Mouse (Mus musculus) layer of hippocampus, adult 2 months (tissue): ENCODE results near the gene M6pr. TPM values are rescaled to one million over a fixed set of nuclear protein-coding genes. Genes with fewer than 3 reads are reported as not detected.
"Not testable (repeated sequence)": the region's sequence is repeated elsewhere in the genome, so short reads cannot be mapped to it uniquely, and the experiment has no call there.

ENCODE experiments used
- DNase-seq, 2 experiments: peaks; one replicate each; pipeline ENCODE4 v3.0.0; 2022; ENCODE audit warnings: low spot score in 2 of 2
- H3K27ac ChIP-seq: fragments of 200-600 bp; 2 replicates; pipeline ENCODE4 v1.8.1; 2022
- H3K4me3 ChIP-seq: fragments of 200-600 bp; 2 replicates; pipeline ENCODE4 v1.8.1; 2022; ENCODE audit warnings: mild to moderate bottlenecking
- CTCF ChIP-seq: fragments of 200-600 bp; conservative IDR thresholded peaks from 2 replicates; pipeline ENCODE4 v1.8.1; 2022; ENCODE audit warnings: antibody characterized with exemption, mild to moderate bottlenecking, moderate library complexity
- total RNA-seq, 2 experiments: library from RNA; stranded (reverse); gene quantifications; 2 replicates each; pipeline ENCODE4 v1.2.3; 2021

The M6pr gene
- total RNA-seq, 2 experiments from 2014 or later = 75.9 to 78.9 TPM

DNA sequence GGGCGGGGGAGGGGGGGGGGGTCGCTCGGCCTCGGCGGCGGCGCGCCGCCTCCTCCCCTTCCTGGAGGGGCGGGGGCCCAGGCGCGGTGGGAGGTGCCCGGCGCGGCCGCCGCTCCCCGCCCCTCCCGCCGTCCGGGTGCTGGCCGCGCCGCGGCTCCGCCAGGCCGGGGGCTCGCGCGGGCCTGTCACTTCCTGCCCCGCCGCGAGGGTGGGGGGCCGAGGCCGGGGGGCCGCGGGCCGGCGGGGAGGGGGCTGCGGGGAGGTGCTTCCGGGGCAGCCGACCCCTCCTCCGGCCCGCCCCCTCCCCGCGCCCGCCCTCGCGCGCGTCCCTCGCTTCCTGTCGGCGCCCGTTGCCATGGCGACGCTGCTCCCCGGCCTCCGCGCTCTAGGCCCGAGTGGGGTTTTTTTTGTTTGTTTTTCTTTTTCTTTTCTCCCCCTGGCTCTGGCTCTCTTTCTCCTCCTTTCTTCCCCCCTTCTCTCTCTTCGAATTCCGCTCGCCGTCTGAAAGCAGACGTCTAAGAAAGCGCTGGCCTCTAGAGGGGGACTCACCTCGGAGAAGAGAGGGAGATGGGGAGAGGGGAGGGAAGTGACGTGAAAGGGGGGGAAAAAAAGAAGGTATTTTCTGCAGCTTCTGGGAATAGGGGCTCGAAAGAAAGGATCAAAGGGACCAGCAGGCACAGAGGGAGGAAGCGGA is 31.3 kb downstream of the M6pr start:
- Histone ChIP-seq H3K27ac (peak overlapping the region; percentile 91), H3K4me3 (peak overlapping the region; percentile 74)
- DNase-seq = peak; percentile 61 to 77
- peak; percentile 32; the same call in 1 of the 2 replicates for TF ChIP-seq CTCF

DNA sequence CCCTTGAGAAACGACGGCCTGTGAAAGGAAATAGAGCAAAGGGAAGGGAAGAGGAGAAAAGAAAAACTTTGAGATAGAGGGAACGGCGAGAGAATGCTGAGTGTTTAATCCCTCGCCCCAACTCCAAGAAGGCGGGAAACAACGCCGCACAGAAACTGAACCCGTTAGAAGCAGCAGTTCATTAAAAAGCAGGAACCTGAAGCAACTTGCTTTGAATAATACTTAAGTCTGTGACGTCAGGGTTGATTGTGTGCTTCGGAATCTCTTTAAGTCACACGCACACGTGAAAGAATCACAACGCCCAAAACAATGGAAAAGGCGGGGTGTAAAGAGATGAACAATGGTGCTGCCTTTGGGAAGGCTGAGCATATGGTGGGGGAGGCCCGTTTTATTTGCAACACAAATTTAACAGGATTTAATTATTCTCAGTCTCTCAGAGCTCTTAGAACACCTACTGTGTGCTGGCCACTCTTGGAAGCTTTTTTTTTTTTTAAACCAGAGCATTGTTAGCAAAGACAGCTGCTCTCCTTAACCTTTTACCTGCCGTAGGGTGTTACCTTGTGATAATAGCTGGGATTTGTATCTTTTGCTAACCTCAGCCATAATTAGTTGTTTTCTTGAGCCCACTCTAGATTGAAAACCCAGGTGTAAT is 32.0 kb downstream of the M6pr start, which contains the start of gene Phc1:
TSS of gene Phc1 (minus strand) at position 213 of the 652 bp plus-strand sequence.
- TF ChIP-seq CTCF = no peak
- no peak for DNase-seq
- H3K4me3 ChIP-seq = peak within 1 kb of the TSS; percentile 74
- H3K27ac ChIP-seq = peak within 1 kb of the TSS; percentile 91

DNA sequence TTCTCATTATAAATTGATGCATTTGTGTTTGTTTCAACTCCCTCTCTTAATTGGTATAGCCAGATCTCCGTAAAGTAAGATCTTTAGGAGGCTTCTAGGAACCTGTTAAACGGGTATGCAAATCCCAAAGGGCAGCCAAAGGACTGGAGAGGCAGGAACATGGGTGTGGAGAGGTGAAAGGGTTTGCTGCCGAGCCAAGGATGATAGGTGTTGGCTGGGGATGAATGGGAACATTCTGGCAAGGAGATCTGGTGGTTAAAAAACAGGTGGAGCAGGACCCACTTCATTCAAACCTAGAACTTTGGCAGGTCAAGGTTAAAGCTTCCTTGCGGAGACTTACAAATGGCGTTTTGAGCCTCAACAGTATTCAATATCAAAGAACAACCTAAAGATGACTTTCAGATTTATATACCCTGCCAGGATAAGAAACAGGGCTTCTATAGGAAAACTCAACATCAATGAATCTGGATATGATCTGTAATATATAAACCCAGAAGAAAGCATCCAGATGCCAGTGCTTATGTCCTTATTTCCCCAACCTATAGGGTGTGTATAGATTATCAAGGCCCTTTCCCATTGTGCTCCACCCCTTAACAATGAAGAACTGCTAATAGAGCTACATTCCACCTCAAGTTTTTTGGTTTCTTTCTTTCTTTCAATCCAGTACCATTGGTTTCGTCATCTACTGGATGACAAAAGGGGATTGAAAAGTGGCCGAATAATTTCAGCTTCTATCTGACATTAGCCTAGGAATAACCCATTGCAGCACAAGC is 32.7 kb downstream of the M6pr start:
- Histone ChIP-seq H3K4me3 (no peak overlapping the region), H3K27ac (no peak overlapping the region)
- TF ChIP-seq CTCF = no peak
- no peak for DNase-seq

DNA sequence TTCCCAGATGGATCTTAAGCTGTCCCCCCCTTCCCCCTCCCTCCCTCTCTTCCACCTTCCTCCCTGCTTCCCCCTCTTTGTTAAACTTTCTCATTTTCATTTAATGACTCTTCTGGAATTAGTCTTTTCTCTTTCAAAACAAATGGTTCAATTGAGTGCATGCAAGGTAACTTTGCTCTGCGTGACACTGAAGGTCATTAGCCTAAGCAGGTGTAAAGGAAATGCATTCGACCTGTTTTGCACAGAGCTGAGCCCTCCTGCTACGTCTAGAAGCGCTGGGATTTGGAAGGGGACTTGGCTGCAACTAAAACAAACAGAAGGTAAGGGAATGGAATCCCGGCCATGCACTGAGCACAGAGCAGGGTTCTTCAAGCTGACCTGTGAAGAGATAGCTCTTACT is 33.6 kb downstream of the M6pr start:
- Histone ChIP-seq H3K4me3 (no peak overlapping the region), H3K27ac (no peak overlapping the region)
- DNase-seq = no peak
- TF ChIP-seq CTCF = no peak

DNA sequence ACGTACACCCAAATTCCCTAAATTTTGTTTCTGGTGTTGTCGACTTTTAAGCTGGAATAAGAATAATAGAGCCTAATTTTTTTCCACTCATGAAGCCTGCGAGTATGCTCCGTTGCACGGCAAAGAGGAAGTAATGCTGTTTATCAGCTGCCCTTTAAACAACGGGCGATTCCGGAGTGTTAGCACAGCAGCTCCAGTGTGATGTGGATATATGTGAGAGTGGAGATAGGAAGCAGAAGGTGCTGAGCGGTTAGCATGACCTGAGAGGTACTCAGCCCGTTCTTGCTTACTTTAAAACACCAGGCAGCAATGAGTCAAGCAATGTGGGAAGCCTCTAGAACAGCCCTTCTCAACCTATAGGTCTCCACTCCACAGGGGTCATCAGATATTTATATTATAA is 35.2 kb downstream of the M6pr start:
- no peak for DNase-seq
- H3K4me3 ChIP-seq = no peak overlapping the region
- no peak for TF ChIP-seq CTCF
- no peak overlapping the region for H3K27ac ChIP-seq

DNA sequence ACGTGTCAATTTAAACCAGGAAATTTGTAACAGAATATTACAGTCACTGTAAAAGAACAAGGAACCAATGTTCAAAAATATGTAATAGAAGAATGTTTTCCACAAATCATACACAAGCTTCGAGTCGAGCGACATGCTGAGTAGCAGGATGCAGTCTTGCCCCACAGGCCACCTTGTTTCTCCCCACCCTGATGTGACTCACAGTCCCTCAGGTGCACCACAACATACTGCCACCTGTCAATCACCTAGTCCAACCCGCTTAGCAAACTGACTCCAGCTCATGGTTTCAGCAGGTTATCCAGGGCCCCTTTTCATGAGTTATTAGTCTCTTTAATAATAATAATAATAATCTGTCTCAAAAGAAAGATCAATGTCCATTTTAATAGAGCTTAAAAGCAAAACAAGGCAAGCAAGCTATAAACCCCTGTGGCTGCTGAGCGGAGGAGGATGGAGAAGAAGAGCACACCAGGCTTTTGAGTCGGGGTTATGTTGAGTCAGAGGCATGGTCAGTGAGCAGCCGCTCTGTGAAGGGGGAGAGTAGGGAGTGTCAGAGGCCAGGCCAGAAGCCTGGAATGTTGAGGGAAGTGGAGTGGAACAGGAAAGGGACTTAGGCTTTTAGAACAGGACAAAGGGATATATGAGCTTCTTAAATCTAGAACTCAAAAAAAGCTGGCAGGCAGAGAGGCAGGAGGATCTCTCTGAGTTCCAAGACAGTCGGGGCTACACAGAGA is 36.0 kb downstream of the M6pr start:
- Histone ChIP-seq H3K27ac (no peak overlapping the region), H3K4me3 (no peak overlapping the region)
- no peak for TF ChIP-seq CTCF
- DNase-seq = no peak

DNA sequence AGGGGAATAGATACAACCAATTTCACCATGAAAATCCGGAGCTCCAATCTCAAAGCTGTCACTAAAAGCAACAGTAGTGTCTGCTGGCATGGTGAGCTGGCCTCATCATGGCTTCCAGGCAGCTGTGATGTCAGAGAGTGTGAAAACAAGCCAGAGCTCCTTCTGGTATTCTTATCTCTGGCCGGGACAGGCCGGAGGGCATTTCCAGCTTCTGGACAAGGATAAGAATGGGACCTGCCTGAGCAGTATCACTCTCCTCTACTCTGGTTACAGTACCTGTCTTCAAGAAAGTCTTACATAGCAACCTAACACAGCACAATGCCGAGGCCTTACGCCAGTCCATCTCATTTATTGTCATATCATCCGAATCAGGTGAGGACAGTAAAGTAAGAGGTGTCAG is 37.2 kb downstream of the M6pr start:
- DNase-seq = no peak
- no peak overlapping the region for H3K4me3 ChIP-seq
- no peak for TF ChIP-seq CTCF
- no peak overlapping the region for H3K27ac ChIP-seq

DNA sequence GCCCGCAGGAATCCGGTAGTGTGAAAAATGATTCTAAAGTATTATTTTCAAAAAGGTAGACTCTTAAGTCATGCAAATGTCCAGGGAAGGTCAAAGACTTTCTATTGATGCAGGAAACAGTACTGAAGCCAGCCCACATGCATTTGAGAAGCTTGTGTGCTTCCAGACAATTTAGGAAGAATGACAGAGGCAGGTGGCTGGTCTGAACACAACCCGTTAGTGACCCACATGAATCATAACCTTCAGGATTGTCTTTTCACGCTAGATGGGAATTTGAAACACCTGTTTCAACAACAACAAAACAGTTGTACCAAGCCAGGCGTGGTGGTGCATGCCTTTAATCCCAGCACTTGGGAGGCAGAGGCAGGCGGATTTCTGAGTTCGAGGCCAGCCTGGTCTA is 37.9 kb downstream of the M6pr start:
- H3K27ac ChIP-seq = no peak overlapping the region
- TF ChIP-seq CTCF = no peak
- no peak overlapping the region for H3K4me3 ChIP-seq
- DNase-seq = no peak

DNA sequence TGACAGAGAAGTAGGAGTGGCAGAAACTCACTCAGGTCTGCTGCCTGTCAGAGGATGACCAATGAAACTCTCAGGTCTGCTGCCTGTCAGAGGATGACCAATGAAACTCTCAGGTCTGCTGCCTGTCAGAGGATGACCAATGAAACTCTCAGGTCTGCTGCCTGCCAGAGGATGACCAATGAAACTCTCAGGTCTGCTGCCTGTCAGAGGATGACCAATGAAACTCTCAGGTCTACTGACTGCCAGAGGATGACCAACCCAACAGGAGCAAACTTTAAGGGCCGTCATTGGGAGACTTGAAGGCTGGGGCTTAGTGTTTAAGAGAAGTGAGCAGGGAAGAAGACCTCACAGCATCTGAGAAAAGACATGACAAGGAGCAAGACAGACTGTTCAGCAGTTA is 38.8 kb downstream of the M6pr start:
- not testable (repeated sequence) for DNase-seq, H3K27ac ChIP-seq, H3K4me3 ChIP-seq

DNA sequence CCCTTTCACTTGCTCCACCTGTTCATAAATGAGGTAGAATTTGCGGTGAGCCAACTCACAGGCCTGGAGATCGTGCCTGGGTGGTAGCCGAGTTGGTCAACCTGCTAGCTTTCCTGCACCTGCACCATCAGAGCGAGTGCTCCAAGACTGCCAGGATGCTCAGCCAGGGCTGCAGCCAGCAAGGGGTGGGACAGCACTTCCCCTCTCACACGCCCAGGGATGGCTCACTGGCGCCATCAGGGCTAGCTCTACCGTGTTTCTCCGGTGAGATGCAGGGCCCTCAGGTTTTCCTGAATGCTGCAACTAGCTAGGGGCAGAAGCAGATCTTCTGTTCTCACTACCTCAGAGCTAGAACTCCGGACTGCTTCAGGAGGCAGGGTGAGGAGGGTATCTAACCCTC is 47.4 kb downstream of the M6pr start:
- TF ChIP-seq CTCF = no peak
- DNase-seq = no peak
- Histone ChIP-seq H3K27ac (no peak overlapping the region), H3K4me3 (no peak overlapping the region)

DNA sequence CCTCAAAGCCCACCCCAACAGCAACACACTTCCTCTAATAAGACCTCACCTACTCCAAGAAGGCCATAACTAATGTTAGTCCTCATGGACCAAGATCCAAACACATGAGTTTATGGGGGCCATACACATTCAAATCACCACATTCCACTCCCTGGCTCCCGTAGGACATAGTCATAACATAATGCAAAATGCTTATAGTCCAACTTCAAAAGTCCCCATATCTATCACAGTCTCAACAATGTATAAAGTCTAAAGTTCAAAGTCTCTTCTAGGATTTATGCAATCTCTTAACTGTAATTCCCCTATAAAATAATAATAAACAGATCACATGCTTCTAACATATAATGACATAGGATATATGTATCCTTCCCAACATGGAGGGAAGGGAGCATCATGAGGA is 48.6 kb downstream of the M6pr start:
- no peak overlapping the region for H3K27ac ChIP-seq
- DNase-seq = no peak

DNA sequence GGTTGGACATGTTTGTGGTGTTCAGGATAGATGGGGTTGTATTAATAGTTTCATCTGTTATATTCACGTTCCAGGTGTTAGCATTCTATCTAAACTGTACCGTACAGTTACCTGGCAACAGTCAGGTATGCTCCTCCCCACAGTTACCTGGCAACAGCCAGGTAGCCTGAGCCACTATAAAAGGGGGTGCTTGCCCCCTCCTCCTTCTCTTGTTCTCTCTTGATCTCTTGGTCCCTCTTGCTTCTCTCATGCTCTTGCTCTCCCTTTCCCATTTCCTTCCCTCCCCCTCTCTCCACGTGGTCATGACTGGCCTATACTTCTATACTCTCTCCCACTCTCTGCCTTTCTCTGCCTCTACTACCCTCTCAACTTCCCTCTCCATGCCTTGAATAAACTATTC is 57.2 kb downstream of the M6pr start:
- Histone ChIP-seq H3K27ac (no peak overlapping the region), H3K4me3 (no peak overlapping the region)
- TF ChIP-seq CTCF = no peak
- no peak for DNase-seq

More for the DNA sequence above, 48.6 kb downstream of the M6pr start:
- no peak overlapping the region for H3K4me3 ChIP-seq
- no peak for TF ChIP-seq CTCF

DNA sequence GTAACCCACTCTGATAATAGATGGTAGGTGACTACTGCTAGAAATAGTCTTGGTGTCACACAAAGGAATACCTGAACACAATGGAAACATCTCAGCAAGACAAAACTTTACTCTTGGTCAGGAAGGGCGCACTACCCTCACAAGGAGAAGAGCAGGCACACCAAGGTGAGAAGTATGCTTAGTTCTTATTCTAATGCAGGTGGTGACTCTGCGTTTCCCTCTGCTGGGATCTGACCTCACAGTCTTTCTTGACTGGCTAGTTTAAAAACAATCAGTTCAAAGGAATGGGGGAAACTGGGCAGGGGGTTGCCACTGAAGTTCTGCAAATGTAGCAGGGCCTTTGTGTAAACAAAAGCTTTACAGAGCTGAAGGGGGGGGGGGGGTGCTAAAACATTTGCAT is 57.8 kb downstream of the M6pr start:
- Histone ChIP-seq H3K4me3 (no peak overlapping the region), H3K27ac (no peak overlapping the region)
- DNase-seq = no peak
- no peak for TF ChIP-seq CTCF
